Mouse (Mus musculus) spleen, adult 18-20 months (tissue): ENCODE results near the gene Nlrp6.
A peak's percentile ranks its signal among the peaks of the same experiment; 100 is the strongest.
"Not testable (repeated sequence)": the region's sequence is repeated elsewhere in the genome, so short reads cannot be mapped to it uniquely, and the experiment has no call there.

Experiments used
- DNase-seq, 2 experiments: peaks; one replicate each; pipeline ENCODE4 v3.0.0; 2022; ENCODE audit warnings: mixed read lengths in 2 of 2

Nlrp6 gene

GRCm38 (mm10) chr7:140951051-140951450 is 30.3 kb downstream of the Nlrp6 start:
- DNase-seq = no peak

- no peak for DNase-seq
These were observed 31.1 kb downstream of the Nlrp6 start for GRCm38 (mm10) chr7:140951765-140952164.

DNA sequence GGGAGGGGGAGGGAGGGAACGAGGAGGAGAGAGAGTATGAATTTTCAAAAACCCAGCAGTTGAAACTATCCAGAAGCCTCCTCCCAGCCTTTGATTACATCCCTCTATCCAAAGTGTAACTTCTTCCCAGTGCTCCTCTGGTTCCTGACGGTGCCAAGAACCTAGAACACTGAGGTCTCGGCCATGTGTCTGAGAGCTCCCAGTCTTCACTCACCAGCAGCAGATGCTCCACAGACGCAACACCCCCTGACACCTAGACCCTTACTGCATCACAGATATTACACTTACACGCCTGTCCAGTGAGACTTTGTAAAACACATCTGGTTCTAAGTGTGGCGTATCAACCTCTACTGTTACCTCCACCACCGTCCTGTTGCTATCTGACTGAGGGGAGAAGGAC is 31.7 kb downstream of the Nlrp6 start:
- DNase-seq = no peak

DNA sequence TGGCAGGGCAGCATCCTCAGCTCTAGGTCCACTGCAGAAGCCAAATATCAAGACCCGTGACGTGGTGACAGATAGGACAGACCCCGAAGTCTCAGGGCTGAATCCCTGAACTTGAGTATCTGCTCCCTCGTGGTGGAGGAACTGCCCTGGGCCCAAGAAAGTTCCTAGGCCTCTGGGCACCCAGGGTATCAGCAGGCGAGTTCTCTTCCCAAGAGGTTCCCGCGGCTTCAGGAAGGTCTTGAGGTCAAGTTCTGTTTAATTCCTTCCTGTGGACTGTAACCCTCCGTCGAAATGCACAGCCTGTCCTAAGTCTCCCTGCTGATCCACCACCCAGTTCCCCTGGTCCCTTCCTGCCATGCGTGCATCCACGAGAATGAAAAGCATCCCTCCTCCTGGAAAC is 32.4 kb downstream of the Nlrp6 start:
- no peak for DNase-seq

DNA sequence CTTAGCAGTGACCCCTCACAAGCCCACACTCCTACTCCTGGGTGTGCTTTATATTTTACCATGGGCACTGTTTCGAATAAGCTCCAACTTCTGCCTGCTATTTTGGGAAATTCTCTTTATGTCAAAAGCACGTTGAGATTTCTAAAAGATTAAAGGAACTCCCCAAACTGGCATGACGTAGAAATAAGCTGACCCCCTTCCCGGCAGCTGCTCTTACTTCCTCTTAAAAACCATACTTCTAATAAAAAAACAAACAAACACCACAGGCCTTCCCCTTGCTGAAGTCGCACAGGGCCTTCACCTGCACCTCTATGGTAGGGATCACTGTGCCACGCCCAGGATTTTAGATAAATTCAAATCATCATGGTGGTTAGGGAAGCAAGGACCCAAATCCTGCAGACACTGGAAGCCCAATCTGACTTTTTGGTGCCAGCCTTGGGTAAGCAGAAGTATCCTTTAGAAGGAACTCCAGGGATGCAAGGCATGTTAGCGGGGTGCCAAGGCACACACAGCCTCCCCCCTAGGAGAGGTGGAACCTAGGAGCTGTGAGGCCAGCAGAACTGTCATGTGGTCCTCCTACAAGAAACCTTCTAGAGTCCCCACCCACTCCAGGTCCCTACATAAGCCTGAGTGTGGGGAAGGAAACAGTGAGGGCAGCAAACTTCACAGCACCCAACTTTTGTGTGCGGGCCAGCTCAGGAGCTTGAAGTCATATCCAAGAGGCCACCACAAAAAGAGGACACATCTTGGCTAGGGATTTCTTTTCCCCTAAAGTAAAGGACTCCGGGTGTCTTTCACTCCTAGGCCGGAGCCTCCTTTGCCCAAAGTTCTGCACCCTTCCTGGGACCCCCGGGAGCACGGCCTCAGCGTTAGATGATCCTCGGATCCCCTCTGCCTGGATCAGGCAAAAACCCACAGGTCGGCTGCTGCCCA is 33.4 kb downstream of the Nlrp6 start:
- DNase-seq = no peak

GRCm38 (mm10) chr7:140954733-140955071 is 34.0 kb downstream of the Nlrp6 start:
- DNase-seq = no peak

DNA sequence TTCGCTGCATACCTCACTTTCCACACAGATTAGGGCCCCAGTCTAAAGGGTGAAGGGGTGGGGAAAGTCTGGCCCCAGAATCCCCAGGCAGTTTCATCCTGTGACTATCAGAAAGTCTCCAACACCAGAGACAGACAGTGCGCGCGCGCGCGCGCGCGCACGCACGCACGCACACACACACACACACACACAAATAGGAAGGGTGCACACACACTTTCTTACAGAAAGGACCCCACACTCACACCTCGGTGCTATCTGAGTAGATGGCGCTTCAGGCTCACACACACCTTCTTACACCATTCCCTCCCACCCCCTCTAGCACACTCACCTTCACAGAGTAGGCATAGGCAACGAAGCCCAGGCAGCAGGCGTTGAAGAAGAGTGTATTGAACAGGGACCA is 34.6 kb downstream of the Nlrp6 start:
- DNase-seq = no peak

DNA sequence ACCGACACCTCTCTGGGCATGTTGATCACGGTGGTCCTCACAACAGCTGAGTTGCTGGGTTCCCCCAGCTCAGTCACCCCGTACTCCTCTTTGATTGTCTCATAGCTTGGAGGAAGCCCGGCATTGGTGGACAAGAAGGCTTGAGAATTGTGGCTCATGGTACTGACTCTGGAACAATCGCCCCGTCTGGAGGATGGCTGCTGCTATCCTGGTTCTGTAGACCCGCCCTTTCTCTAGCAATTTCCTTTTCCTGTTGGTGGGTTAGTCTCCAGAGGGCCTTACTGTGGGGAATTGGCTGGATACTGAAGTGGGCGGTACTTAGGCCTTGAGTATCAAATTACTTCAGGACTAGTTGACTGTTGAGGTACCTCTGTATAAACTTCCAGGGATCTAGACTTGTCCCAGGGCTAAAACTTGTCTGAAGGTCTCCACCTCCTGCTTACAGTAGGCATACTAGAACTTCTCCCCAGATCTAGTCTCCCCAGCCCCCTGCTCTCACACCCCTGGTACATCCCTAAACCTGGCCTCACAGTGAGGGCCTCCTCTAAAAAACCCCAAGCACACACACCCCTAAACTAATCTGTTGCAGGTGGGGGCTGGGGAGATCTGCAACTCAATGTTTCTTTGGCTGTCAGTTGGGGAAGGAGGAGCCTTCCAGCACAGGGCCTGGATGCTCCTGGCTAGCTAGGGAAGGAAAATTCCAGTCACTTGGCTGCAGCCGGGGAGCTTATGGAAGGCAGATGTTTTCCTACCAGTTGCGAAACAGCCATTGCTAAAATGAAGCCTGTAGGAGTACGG is 35.3 kb downstream of the Nlrp6 start, which contains the start of the genes Gm45717 and Ifitm2:
Gene Gm45717, minus strand, starts transcription at position 180 of the 798 bp plus-strand sequence.
Gene Ifitm2, minus strand, starts transcription at position 230 of the 798 bp plus-strand sequence.
- no peak for DNase-seq

- DNase-seq = no peak
These were observed 35.8 kb downstream of the Nlrp6 start for GRCm38 (mm10) chr7:140956556-140956869.

- peak in 1 of 2 experiments; percentile 47 for DNase-seq
These were observed 38.6 kb downstream of the Nlrp6 start for GRCm38 (mm10) chr7:140959181-140959901.

- DNase-seq = no peak
These were observed 39.3 kb downstream of the Nlrp6 start for GRCm38 (mm10) chr7:140960026-140960425.

DNA sequence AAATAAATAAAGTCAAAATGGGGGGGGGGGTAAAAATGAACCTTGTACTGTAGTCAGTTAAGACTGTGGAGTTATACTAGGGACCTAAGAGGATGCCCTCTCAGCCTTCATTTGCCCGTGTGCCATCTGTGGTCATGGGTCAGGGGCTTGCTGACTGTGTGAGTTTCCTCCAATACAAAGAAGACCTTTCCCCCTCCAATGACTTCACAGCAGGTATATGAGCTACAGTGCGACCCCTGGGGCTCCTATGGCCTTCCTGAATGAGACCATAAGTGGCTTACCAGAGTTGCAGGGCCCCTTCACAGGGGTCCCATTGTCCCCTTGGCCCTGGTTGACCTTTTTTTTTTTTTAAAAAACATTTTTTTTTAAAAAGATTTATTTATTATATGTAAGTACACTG is 40.7 kb downstream of the Nlrp6 start:
- no peak for DNase-seq

- no peak for DNase-seq
These were observed 42.0 kb downstream of the Nlrp6 start for GRCm38 (mm10) chr7:140962733-140963132.

GRCm38 (mm10) chr7:140966921-140967320 is 46.2 kb downstream of the Nlrp6 start, which contains the start of gene Ifitm1:
Ifitm1 (plus strand) TSS chr7:140967221.
- no peak for DNase-seq

GRCm38 (mm10) chr7:140967862-140968591 is 47.3 kb downstream of the Nlrp6 start:
- DNase-seq = no peak

DNA sequence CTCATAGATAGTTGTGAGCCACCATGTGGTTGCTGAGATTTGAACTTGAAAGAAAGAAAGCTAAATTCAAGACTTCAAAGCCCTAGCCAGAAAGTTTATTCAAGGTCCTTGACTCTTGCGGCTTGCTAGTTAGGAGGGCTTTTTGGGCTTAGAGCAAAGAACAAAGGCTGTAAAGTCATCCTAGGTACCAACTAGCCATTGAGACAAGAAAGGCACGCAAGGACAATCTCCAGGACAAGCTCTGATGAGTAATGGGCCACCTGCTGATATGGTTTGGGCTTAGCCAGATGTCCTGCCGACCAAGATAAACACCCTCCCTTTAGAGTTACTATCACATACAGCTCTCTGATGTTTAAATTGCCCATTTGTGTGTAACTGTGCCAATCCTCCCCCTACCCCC is 48.0 kb downstream of the Nlrp6 start:
- not testable (repeated sequence) for DNase-seq

- no peak for DNase-seq
These were observed 50.2 kb downstream of the Nlrp6 start for GRCm38 (mm10) chr7:140970931-140971330.

- no peak for DNase-seq
These were observed 50.9 kb downstream of the Nlrp6 start for GRCm38 (mm10) chr7:140971479-140972171.

DNA sequence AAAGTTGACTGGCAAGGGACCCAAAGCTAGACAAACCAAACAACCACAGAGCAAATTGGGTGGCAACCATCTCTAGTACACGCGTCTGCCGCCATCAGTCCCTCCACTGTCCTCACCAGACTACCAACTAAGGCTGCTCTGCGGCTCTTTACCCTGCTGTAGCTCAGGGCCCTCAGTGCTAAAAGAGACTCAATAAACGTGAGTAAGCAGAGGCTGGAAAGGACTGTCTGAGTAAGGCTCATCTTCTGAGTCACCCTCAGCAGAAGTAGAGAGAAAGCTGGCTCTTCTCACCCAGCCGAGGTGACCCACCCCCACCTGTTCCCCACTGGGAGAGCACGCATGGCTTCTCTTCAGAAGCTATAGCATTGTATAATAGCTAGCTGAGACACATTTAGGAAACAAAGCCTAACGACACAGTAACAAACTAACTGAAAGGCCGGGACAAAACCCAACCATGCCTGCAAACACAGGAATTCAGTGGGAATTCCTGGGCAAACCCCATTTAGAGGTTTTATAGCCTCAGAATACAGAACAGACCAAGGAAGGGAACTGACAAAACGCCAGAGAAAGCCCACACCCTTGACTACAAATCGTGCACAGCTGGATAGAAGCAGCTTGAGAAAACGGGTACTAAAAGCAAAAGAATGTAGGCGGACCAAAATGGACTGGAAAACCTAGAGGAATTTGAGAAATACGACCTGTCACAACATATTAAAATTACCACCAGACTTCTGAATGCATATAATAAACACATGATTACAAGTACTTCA is 52.9 kb downstream of the Nlrp6 start:
- no peak for DNase-seq

DNA sequence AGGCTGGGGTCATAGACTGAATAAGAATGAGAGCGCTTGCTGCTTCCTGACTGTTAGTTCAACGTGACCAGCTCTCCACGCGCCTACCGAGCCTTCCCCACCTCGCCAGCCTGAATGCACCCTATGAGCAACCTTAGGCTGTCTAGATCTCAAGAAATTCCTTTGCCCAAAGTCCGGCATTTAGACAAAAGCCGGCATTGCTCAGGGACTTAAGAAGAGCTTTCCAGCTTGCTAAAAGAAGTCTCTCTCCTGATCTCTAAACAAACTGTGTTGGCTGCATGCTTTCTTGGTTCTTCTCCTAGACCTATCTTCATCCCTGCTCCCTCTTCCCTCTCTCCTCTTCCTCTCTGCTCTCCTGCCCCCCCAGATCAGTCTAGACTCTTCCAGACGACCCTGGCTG is 54.2 kb downstream of the Nlrp6 start:
- DNase-seq = no peak

DNA sequence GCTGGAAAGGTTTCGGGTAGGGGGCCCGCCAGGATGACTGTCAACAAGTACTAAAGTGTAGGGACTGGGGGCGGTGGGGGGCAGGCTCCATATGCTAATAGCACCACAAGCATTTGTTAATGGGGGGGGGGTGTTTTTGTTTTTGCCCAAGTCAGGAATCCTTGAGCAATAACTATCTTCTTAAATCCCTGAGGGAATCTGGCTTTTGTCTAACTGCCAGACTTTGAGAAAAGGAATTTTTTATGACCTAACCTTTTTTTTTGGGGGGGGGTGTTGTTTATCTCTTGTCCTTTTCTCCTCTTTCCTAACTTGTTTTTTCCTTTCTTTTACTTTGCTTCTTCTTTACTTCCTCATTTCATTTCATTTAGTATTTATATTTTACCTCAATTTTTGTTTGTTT is 54.8 kb downstream of the Nlrp6 start:
- no peak for DNase-seq
